Mouse (Mus musculus) testis, postnatal 14 days (tissue): ENCODE measurements around the gene Snupn.

ENCODE experiments used
- DNase-seq: peaks from one replicate; pipeline ENCODE4 v3.0.0; 2021; ENCODE audit warnings: low spot score

Snupn gene

GRCm38 (mm10) chr9:57012393-57012792, 61.7 kb downstream of the Snupn start:
- DNase-seq = no peak

GRCm38 (mm10) chr9:57012895-57013294, 62.2 kb downstream of the Snupn start:
- DNase-seq = no peak

GRCm38 (mm10) chr9:57013756-57014155, 63.1 kb downstream of the Snupn start:
- DNase-seq = no peak

- peak; percentile 24 for DNase-seq
Observed at GRCm38 (mm10) chr9:57014766-57015165, 64.1 kb downstream of the Snupn start.

- DNase-seq = no peak
Observed at GRCm38 (mm10) chr9:57017631-57018030, 67.0 kb downstream of the Snupn start.

- no peak for DNase-seq
Observed at GRCm38 (mm10) chr9:57031756-57032155, 81.1 kb downstream of the Snupn start.
